Mouse (Mus musculus) ES-Bruce4 (cell line): ENCODE results near the gene Gna12.

Experiments
- CTCF ChIP-seq: IDR thresholded peaks from one replicate; pipeline ENCODE4 v1.8.1; 2011; ENCODE audit warnings: low read depth, low read length
- EP300 ChIP-seq: IDR thresholded peaks from 2 replicates; pipeline ENCODE4 v1.6.1; 2011; ENCODE audit warnings: low read depth, low read length; ENCODE audit not compliant: insufficient read depth
- POLR2A ChIP-seq: IDR thresholded peaks from one replicate; pipeline ENCODE4 v1.8.1; 2011; ENCODE audit warnings: low read length; ENCODE audit not compliant: insufficient read depth

GRCm38 (mm10) chr5:140792233-140792632 lies 38.0 kb downstream of the Gna12 start:
- no peak for TF ChIP-seq CTCF
- TF ChIP-seq POLR2A = no peak
- TF ChIP-seq EP300 = no peak
